Mouse (Mus musculus): ENCODE results near the gene Slc6a6. TPM values are rescaled to one million over a fixed set of nuclear protein-coding genes. Genes with fewer than 3 reads are reported as not detected.

Gene Slc6a6
- polyA plus RNA-seq, 1 experiment: 228 TPM

DNA sequence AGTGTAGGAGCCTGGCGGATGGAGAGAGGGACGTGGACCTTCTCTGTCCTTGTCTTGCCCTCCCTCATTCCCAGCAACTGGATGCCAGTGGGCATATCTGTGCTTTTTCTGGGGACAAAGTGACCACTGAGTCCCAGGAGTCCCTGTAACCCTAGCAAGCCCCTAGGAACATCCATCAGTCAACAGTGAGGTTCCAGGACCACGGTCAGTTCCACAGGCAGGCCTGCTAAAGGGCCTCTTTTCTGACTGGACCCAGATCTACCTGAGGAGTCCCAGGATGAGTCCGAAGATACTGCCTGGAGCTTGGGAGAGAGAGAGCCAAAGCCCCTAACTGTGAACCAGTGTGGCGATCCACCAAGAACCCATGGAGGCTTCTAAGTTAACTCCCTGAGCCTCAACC, 90.1 kb downstream of the Slc6a6 start:
- no peak overlapping the region for H3K4me3 ChIP-seq (replicated peaks; ENCODE audit: extremely low read depth, low read depth, low read length)
- DNase-seq: no peak
- H3K4me1 ChIP-seq (ENCODE audit: control insufficient read depth, insufficient read depth, low read length): no peaks in the 10 kb centered on the region
- 61% methylated on average over 5 of the region's 5 CpGs for WGBS
- TF ChIP-seq POLR2A (IDR thresholded peaks at IDR 0.05; ENCODE audit: borderline replicate concordance, extremely low read depth, low read depth, low read length): no peak
- no peak for TF ChIP-seq CTCF (IDR thresholded peaks at IDR 0.05; ENCODE audit: insufficient read depth, low read length)

DNA sequence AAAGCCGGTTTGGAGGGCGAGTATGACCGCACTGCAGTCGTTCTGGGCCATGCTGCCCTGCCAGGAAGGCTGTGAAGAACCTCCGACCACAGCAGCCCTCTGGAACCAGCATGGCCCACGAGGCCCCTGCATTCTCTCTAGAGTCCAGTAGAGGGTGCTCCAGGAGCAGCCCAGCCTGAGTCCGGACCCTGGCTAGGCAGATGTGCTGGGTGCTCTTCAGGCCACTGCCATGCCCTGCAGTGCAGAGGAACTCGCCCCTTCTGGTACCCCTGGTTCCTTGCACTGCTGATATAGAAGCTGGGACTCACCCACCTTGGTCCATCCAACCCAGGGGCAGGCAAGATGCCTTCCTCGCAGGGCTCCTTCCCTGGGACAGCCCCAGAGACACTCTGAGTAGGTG, 92.7 kb downstream of the Slc6a6 start:
- WGBS: 11% methylated on average over 9 of the region's 9 CpGs
- TF ChIP-seq CTCF (IDR thresholded peaks at IDR 0.05; ENCODE audit: insufficient read depth, low read length) (peak; percentile 73), POLR2A (IDR thresholded peaks at IDR 0.05; ENCODE audit: borderline replicate concordance, extremely low read depth, low read depth, low read length) (no peak)
- Histone ChIP-seq H3K4me1 (ENCODE audit: control insufficient read depth, insufficient read depth, low read length) (no peaks in the 10 kb centered on the region), H3K4me3 (replicated peaks; ENCODE audit: extremely low read depth, low read depth, low read length) (no peak overlapping the region)
- peak; percentile 44 for DNase-seq

DNA sequence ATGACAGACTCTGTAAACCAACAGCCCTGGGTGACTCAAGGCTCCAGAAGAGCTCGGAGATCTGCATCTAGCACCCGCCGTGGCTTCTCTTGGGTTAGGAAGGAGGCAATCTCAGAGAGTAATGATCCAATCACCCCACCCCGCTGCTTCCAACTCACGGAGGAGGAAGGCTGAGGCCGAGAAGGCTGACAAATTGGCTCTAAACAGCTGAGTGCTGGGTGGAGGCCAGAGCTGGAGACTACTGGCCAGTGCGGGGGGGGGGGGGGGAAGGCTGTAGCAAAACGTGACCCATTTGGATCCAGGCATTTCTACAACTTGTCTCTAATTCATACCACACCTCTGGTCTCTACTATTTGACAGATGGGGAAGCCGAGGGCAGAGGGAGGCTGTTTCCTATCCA, 95.4 kb downstream of the Slc6a6 start:
- 38% methylated on average over 9 of the region's 9 CpGs for WGBS
- Histone ChIP-seq H3K4me1 (ENCODE audit: control insufficient read depth, insufficient read depth, low read length) (no peaks in the 10 kb centered on the region), H3K4me3 (replicated peaks; ENCODE audit: extremely low read depth, low read depth, low read length) (no peak overlapping the region)
- no peak for DNase-seq
- no peak for TF ChIP-seq POLR2A (IDR thresholded peaks at IDR 0.05; ENCODE audit: borderline replicate concordance, extremely low read depth, low read depth, low read length)

DNA sequence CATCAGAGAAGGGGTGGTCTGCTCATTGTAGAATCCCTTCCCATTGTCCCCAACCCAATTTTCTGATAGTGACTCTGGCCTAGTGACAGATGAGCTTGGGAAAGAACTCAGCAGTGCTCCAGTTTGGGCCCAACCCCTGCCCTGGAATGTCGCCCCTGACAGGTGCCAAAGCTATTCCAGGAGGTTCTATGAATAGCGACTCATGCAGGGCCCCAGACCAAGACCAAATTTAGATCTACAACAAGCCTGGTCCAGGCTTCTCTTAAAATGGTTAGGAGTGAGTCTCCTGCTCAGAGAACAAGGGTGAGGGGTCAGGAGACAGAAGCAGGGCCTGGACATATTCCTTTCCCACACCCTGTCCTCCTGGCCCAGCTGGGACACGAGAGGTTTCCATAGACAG, 101.2 kb downstream of the Slc6a6 start:
- no peaks in the 10 kb centered on the region for H3K4me1 ChIP-seq (ENCODE audit: control insufficient read depth, insufficient read depth, low read length)
- TF ChIP-seq POLR2A (IDR thresholded peaks at IDR 0.05; ENCODE audit: borderline replicate concordance, extremely low read depth, low read depth, low read length): no peak
- TF ChIP-seq CTCF (IDR thresholded peaks at IDR 0.05; ENCODE audit: insufficient read depth, low read length): no peak
- H3K4me3 ChIP-seq (replicated peaks; ENCODE audit: extremely low read depth, low read depth, low read length): no peak overlapping the region
- DNase-seq: no peak
- WGBS: 61% methylated on average over 3 of the region's 3 CpGs

DNA sequence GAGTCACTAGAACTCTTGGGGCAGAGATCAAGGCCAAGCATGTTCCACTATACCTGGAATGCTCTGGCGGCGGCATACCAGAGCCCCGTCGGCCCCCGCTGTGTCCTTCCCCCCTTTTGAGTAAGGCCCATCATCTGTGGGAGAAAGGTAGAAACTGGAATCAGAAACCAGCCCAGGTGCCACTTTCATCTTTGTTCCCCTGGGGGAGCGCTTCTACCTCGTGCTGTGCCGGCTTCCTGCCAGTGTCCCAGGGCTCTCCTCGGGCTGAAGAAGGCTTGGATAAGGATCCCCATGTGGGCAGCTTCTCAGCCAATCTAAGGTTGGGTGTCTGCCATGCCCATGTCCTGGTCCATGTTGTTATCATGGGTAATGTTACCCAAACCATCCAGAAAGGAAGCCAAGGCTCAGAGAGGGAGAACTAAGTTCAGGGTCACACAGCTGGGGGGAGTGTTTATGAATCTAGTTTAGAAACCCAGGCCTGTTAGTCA, 104.5 kb downstream of the Slc6a6 start:
- no peak for DNase-seq
- 76% methylated on average over 9 of the region's 9 CpGs for WGBS

DNA sequence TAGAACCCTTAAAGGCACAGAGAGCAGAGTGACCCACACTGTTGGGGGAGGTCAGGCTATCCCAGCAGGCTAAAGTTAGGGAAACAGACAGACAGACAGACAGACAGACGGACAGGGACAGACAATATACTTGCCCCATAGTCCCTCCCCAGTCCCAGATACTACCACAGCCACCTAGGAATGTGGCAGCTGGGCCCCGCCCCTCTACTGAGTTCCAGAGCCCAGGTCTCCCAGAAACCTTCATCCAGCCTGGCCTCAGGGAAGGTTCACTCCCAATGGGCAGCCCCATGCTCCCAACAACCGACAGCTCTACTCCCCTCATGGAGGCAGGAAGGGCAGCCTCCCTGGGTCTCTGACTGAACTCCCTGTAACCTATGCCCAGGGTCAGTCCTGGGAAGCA, 111.8 kb downstream of the Slc6a6 start:
- no peak overlapping the region for H3K4me3 ChIP-seq (replicated peaks; ENCODE audit: extremely low read depth, low read depth, low read length)
- H3K4me1 ChIP-seq (ENCODE audit: control insufficient read depth, insufficient read depth, low read length): no peaks in the 10 kb centered on the region
- TF ChIP-seq CTCF (IDR thresholded peaks at IDR 0.05; ENCODE audit: insufficient read depth, low read length) (no peak), POLR2A (IDR thresholded peaks at IDR 0.05; ENCODE audit: borderline replicate concordance, extremely low read depth, low read depth, low read length) (no peak)
- no peak for DNase-seq
- WGBS: 57% methylated on average over 3 of the region's 3 CpGs

More for the DNA sequence above, 104.5 kb downstream of the Slc6a6 start:
- TF ChIP-seq POLR2A (IDR thresholded peaks at IDR 0.05; ENCODE audit: borderline replicate concordance, extremely low read depth, low read depth, low read length) (no peak), CTCF (IDR thresholded peaks at IDR 0.05; ENCODE audit: insufficient read depth, low read length) (no peak)
- no peak overlapping the region for H3K4me3 ChIP-seq (replicated peaks; ENCODE audit: extremely low read depth, low read depth, low read length)
- no peaks in the 10 kb centered on the region for H3K4me1 ChIP-seq (ENCODE audit: control insufficient read depth, insufficient read depth, low read length)

DNA sequence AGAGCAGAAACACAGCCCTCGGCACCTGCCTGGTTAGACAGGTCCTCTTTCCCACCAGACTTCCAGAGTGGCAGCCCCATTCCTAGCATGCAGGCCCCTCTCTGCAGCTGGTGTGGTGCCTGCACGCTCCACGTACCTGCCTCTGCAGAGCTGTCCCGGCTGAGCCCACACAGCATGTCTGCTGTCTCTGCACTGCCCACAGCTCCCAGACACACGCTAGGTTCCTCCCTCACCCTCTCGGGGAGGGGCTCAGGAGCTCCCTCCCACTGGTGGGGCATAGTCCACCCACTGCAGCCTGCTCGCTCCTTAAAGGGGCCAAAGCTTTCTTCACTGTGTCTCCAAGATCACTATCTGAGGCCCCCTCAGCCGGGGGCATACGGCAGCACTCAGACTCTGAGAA, 112.2 kb downstream of the Slc6a6 start:
- Histone ChIP-seq H3K4me3 (replicated peaks; ENCODE audit: extremely low read depth, low read depth, low read length) (no peak overlapping the region), H3K4me1 (ENCODE audit: control insufficient read depth, insufficient read depth, low read length) (no peaks in the 10 kb centered on the region)
- no peak for DNase-seq
- 56% methylated on average over 9 of the region's 9 CpGs for WGBS
- TF ChIP-seq CTCF (IDR thresholded peaks at IDR 0.05; ENCODE audit: insufficient read depth, low read length) (no peak), POLR2A (IDR thresholded peaks at IDR 0.05; ENCODE audit: borderline replicate concordance, extremely low read depth, low read depth, low read length) (no peak)

DNA sequence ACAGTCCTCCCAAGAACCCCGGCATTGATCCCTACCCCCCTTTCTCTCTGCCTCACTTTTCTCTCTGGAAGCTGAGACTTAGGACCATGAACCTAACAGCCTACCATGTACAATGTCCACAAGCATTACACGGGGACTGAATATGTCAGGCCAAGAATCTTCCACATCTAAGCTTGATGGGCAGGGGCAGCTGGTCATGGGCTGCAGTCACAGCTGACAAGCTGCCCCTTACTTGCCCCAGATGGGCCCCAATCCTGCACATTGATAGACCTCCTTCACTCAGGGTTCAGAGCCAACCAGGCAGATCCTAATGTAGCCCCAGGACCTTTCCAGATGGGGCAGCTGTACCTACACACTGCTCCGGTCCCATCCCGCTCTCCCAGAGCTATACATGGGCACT, 112.9 kb downstream of the Slc6a6 start:
- no peaks in the 10 kb centered on the region for H3K4me1 ChIP-seq (ENCODE audit: control insufficient read depth, insufficient read depth, low read length)
- 87% methylated on average over 4 of the region's 4 CpGs for WGBS
- no peak for DNase-seq
- no peak for TF ChIP-seq CTCF (IDR thresholded peaks at IDR 0.05; ENCODE audit: insufficient read depth, low read length)
- TF ChIP-seq POLR2A (IDR thresholded peaks at IDR 0.05; ENCODE audit: borderline replicate concordance, extremely low read depth, low read depth, low read length): no peak
- H3K4me3 ChIP-seq (replicated peaks; ENCODE audit: extremely low read depth, low read depth, low read length): no peak overlapping the region

DNA sequence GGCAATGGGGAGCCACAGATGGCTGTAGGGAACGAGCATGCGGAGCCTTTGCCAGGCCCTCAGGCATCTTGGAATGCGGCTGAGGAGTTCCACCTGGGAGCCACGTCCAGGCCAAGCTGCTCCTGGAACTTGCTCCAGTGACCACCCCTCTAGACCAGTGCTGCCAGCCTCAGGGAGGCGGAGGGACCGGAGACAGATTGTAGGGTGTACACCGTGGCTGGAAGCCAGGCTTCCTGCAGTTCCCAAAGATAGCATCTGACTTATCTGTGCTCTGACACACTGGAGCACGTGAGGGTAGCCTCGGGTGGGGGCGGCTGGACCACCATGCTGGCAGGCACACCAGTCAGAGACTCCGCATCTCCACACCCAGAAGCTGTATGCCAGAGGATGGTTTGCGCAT, 114.6 kb downstream of the Slc6a6 start:
- WGBS: 40% methylated on average over 12 of the region's 12 CpGs
- Histone ChIP-seq H3K4me3 (replicated peaks; ENCODE audit: extremely low read depth, low read depth, low read length) (no peak overlapping the region), H3K4me1 (ENCODE audit: control insufficient read depth, insufficient read depth, low read length) (no peaks in the 10 kb centered on the region)
- TF ChIP-seq CTCF (IDR thresholded peaks at IDR 0.05; ENCODE audit: insufficient read depth, low read length) (no peak), POLR2A (IDR thresholded peaks at IDR 0.05; ENCODE audit: borderline replicate concordance, extremely low read depth, low read depth, low read length) (no peak)
- no peak for DNase-seq

DNA sequence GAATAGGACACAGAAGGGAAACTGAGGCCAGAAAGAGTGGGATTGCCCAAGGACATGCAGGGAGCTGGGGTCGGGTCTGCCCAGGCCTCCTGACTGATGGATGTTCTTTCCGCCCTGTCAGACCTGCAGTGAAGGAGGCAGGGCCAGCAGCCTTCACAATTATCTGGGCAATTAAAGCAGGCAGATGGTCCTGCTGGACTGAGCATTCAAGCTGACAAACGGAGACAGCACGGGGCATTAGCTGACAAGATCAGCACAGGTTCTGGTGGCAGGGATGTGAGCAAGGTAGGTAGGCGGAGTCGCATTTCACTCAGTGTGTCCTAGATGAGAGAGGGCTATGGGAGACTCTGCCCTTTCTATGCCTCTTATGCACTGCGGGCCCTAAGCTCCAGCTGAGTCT, 120.3 kb downstream of the Slc6a6 start:
- Histone ChIP-seq H3K4me3 (replicated peaks; ENCODE audit: extremely low read depth, low read depth, low read length) (no peak overlapping the region), H3K4me1 (ENCODE audit: control insufficient read depth, insufficient read depth, low read length) (no peaks in the 10 kb centered on the region)
- TF ChIP-seq CTCF (IDR thresholded peaks at IDR 0.05; ENCODE audit: insufficient read depth, low read length): no peak
- TF ChIP-seq POLR2A (IDR thresholded peaks at IDR 0.05; ENCODE audit: borderline replicate concordance, extremely low read depth, low read depth, low read length): no peak
- no peak for DNase-seq
- WGBS: 51% methylated on average over 7 of the region's 7 CpGs

All from lung, adult 2 months (tissue).